Mouse (Mus musculus) erythroblast, embryonic 14.5 days (primary cell): ENCODE results near the gene Ralgapb. TPM values are rescaled to one million over a fixed set of nuclear protein-coding genes. Genes with fewer than 3 reads are reported as not detected.

Source experiments
- H3K27me3 ChIP-seq: 2 replicates; pipeline ENCODE4 v1.6.1; 2012; ENCODE audit warnings: inconsistent platforms; ENCODE audit not compliant: control insufficient read depth
- H3K36me3 ChIP-seq: 2 replicates; pipeline ENCODE4 v1.6.1; 2012; ENCODE audit warnings: mild to moderate bottlenecking, inconsistent platforms; ENCODE audit not compliant: control insufficient read depth
- H3K4me1 ChIP-seq: 2 replicates; pipeline ENCODE4 v1.6.1; 2012; ENCODE audit warnings: inconsistent platforms; ENCODE audit not compliant: control insufficient read depth
- H3K4me3 ChIP-seq: replicated peaks from 2 replicates; pipeline ENCODE3; 2012; ENCODE audit warnings: moderate library complexity, mild to moderate bottlenecking, inconsistent platforms
- H3K9me3 ChIP-seq: 2 replicates; pipeline ENCODE4 v1.6.1; 2012; ENCODE audit warnings: low read length, inconsistent platforms, mixed read lengths; ENCODE audit not compliant: control insufficient read depth
- GATA1 ChIP-seq: IDR thresholded peaks from 2 replicates; pipeline ENCODE4 v1.6.1; 2012; ENCODE audit warnings: low read length, inconsistent platforms, mixed read lengths
- TAL1 ChIP-seq: IDR thresholded peaks from 3 replicates; pipeline ENCODE4 v1.6.1; 2012; ENCODE audit warnings: low read length, inconsistent platforms, mixed read lengths
- polyA plus RNA-seq: library from polyadenylated mRNA; stranded (reverse); fragments of >175 nt; gene quantifications from 2 replicates; pipeline ENCODE4 v1.2.3, GENCODE M21; 2012

Gene Ralgapb
- polyA plus RNA-seq, 1 experiment: 0.34 TPM

GRCm38 (mm10) chr2:158370173-158370550 is 39.5 kb upstream of the Ralgapb start:
- TF ChIP-seq GATA1 (no peak), TAL1 (no peak)
- no peaks in the 10 kb centered on the region for H3K36me3 ChIP-seq
- no peak overlapping the region for H3K4me3 ChIP-seq
- H3K27me3 ChIP-seq: peaks cover 19% of the 10 kb centered on the region
- no peaks in the 10 kb centered on the region for H3K9me3 ChIP-seq
- peaks cover 2% of the 10 kb centered on the region; the same call in 1 of the 2 replicates for H3K4me1 ChIP-seq

DNA sequence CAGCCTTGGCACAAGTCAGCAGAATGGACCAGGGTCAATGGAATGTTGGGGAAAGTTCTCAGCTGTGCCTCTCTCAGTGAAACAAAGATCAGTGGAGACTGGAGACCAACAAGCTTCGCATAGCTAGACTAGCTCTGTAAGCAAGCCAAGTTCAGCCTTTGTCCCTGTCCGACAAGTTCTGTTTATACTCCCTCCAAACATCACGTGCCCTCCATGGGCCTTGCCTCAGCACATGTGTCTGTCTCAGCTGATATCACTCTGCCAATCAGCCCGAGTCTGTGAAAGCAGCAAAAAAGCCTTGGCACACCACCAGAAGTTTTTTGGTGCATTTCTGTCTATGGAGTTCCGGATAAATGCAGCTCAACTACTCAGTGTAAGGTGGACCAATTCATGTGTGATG is 36.6 kb upstream of the Ralgapb start:
- no peak overlapping the region for H3K4me3 ChIP-seq
- TF ChIP-seq GATA1 (no peak), TAL1 (no peak)
- peaks cover 43% of the 10 kb centered on the region for H3K27me3 ChIP-seq
- no peaks in the 10 kb centered on the region for H3K9me3 ChIP-seq
- H3K36me3 ChIP-seq: no peaks in the 10 kb centered on the region
- no peaks in the 10 kb centered on the region; the same call in 1 of the 2 replicates for H3K4me1 ChIP-seq

DNA sequence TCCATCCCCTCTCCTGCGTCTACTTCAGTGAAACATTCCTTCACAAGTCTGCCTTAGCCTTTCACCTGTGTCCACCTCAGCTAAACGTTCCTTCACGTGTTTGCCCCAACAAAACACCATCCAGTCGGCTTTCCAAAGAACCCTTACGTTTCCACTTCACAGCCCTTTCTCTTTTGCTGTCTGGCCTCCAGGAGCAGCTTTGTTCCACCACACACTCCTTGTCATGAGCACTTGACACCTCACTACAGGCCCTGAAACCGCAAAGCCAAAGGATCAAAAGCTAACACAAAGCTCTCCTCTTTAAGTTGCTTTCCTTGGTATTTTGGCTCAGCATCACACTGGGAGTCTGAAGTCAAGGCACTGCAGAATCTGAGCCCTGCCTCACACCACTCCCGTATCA is 36.1 kb upstream of the Ralgapb start:
- Histone ChIP-seq H3K4me1 (no peaks in the 10 kb centered on the region; the same call in 1 of the 2 replicates), H3K4me3 (no peak overlapping the region), H3K27me3 (peaks cover 47% of the 10 kb centered on the region), H3K36me3 (no peaks in the 10 kb centered on the region), H3K9me3 (no peaks in the 10 kb centered on the region)
- no peak for TF ChIP-seq GATA1
- no peak for TF ChIP-seq TAL1

DNA sequence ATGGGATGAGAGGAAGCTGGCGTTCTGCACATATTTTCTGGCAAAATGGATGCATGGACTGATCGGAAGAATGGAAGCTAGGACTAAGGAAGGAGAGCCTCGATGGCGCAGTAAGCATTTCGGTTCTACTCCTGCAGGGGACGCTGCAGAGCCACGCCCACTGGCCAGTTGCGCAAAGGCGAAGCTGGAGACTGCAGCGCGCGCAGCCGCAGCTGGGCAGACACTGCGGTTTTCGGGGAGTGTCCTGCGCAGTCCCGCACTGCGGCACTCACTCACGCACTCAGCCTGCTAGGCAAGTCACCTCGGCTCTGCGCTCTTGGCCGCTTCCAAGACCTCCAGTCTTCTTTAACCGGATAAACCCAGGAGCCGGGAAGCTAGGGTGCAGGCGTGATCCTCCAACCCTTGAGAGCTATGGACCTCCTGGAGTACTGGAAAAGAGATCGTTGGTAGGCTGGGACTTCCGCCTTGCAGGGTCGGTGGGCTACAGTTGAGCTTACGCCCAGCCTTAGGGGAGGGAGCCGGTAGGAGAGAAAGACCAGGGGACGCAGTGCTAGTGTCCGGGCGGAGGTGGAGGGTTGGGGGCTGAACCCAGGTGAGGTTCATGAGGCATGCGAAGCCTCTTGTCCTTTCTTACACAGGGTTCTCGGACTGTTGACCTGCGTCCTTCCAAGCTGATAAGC is 34.1 kb upstream of the Ralgapb start, which contains the start of gene Snhg11:
Snhg11 (plus strand) TSS at position 196 of the 680 bp plus-strand sequence.
- H3K9me3 ChIP-seq: no peaks in the 10 kb centered on the region
- no peaks in the 10 kb centered on the region for H3K36me3 ChIP-seq
- peaks cover 47% of the 10 kb centered on the region for H3K27me3 ChIP-seq
- no peak within 1 kb of the TSS for H3K4me3 ChIP-seq
- TF ChIP-seq GATA1: no peak
- no peak for TF ChIP-seq TAL1
- H3K4me1 ChIP-seq: no peaks in the 10 kb centered on the region; the same call in 1 of the 2 replicates

GRCm38 (mm10) chr2:158376123-158376687 is 33.4 kb upstream of the Ralgapb start:
- no peaks in the 10 kb centered on the region for H3K36me3 ChIP-seq
- H3K9me3 ChIP-seq: no peaks in the 10 kb centered on the region
- no peaks in the 10 kb centered on the region; the same call in 1 of the 2 replicates for H3K4me1 ChIP-seq
- H3K4me3 ChIP-seq: no peak overlapping the region
- no peak for TF ChIP-seq GATA1
- TF ChIP-seq TAL1: no peak
- H3K27me3 ChIP-seq: peaks cover 47% of the 10 kb centered on the region

GRCm38 (mm10) chr2:158376798-158377197 is 32.9 kb upstream of the Ralgapb start:
- no peaks in the 10 kb centered on the region for H3K9me3 ChIP-seq
- TF ChIP-seq GATA1 (no peak), TAL1 (no peak)
- peaks cover 47% of the 10 kb centered on the region for H3K27me3 ChIP-seq
- no peaks in the 10 kb centered on the region; the same call in 1 of the 2 replicates for H3K4me1 ChIP-seq
- H3K36me3 ChIP-seq: no peaks in the 10 kb centered on the region
- H3K4me3 ChIP-seq: no peak overlapping the region

- no peak for TF ChIP-seq GATA1
- no peak for TF ChIP-seq TAL1
- Histone ChIP-seq H3K4me1 (no peaks in the 10 kb centered on the region; the same call in 1 of the 2 replicates), H3K36me3 (no peaks in the 10 kb centered on the region), H3K9me3 (no peaks in the 10 kb centered on the region), H3K4me3 (no peak overlapping the region), H3K27me3 (peaks cover 47% of the 10 kb centered on the region)
Measured at GRCm38 (mm10) chr2:158377811-158378210, 31.8 kb upstream of the Ralgapb start.

DNA sequence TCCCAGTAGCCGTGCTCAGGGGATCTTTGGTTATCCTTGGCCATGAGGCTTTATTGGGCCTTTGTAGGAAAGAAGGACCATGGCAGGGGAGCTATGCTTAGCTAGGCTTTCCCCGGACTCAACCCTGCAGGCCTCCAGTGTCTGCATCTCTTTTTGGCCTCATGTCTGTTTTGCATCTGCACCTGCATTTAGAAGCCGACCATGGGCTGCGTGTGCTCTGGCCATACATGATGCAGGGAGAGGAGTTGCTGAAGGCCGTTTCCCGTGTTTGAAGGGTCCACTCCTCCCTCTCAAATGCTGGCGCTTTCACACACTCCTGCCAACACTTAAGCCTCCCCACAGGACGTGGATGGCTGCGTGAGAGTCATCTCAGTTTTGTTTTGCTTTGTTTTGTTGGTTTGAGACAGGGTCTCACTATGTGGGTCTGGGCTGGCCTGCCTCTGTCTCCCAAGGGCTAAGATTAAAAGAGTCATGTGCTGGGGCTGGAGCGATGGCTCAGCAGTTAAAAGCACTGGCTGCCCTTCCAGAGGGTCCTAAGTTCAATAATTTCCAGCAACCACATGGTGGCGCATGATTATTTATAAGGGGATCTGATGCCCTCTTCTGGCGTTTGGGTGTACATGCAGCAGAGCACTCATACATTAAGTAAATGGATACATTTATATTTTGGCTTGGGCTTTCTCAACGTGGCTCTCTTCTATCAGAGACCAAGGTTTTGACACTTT is 30.1 kb upstream of the Ralgapb start:
- H3K27me3 ChIP-seq: peaks cover 35% of the 10 kb centered on the region
- TF ChIP-seq TAL1: no peak
- TF ChIP-seq GATA1: no peak
- H3K36me3 ChIP-seq: no peaks in the 10 kb centered on the region
- H3K4me3 ChIP-seq: no peak overlapping the region
- no peaks in the 10 kb centered on the region; the same call in 1 of the 2 replicates for H3K4me1 ChIP-seq
- no peaks in the 10 kb centered on the region for H3K9me3 ChIP-seq

DNA sequence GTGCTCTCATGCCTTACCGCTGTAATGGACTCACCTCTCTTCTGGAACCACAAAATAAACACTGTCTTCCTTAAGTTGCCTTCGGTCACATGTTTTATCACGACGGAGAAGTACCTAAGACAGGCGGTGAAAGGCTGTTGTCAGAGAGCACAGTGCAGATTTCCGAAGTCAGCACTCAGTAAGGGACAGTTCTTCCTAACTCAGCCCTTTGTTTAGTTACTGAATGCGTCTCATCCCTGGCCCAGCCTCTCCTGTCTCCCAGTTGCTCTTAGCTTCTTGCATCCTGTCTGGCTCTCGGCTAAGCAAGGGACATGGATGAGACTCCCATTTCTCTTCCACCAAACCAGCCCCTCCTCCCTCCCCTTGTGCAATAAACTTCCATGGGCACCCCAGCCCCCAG is 23.6 kb upstream of the Ralgapb start:
- Histone ChIP-seq H3K27me3 (no peaks in the 10 kb centered on the region), H3K4me1 (no peaks in the 10 kb centered on the region), H3K9me3 (no peaks in the 10 kb centered on the region), H3K4me3 (no peak overlapping the region), H3K36me3 (no peaks in the 10 kb centered on the region)
- TF ChIP-seq GATA1 (no peak), TAL1 (no peak)
